Mouse (Mus musculus) embryonic facial prominence, embryonic 11.5 days (tissue): ENCODE data around the gene Col5a2. TPM values are rescaled to one million over a fixed set of nuclear protein-coding genes. Genes with fewer than 3 reads are reported as not detected.

ENCODE experiments used
- ATAC-seq: fragments of 200-750 bp; cut with Nextera tagmentation; replicated peaks from 2 replicates; pipeline ENCODE4 v1.8.0; 2017; ENCODE audit warnings: low read depth; ENCODE audit not compliant: insufficient number of reproducible peaks, low FRiP score, low TSS enrichment
- DNase-seq: peaks from one replicate; pipeline ENCODE4 v3.0.0-alpha.2; 2015; ENCODE audit warnings: low spot score
- H3K27ac ChIP-seq: fragments of 300-500 bp; sonication (generic); replicated peaks from 2 replicates; pipeline ENCODE4 v1.5.1; 2014; ENCODE audit warnings: mild to moderate bottlenecking, low read depth, low read length, control low read depth
- H3K27me3 ChIP-seq: fragments of 300-500 bp; sonication (generic); 2 replicates; pipeline ENCODE4 v1.6.1; 2014; ENCODE audit warnings: mild to moderate bottlenecking, low read length, moderate library complexity, mixed read lengths; ENCODE audit not compliant: control insufficient read depth, insufficient read depth
- H3K36me3 ChIP-seq: fragments of 300-500 bp; sonication (generic); replicated peaks from 2 replicates; pipeline ENCODE4 v1.6.1; 2014; ENCODE audit warnings: low read depth, mild to moderate bottlenecking, low read length, moderate library complexity, mixed read lengths; ENCODE audit not compliant: control insufficient read depth, insufficient read depth
- H3K4me1 ChIP-seq: fragments of 300-500 bp; sonication (generic); 2 replicates; pipeline ENCODE4 v1.6.1; 2014; ENCODE audit warnings: low read length, mixed read lengths; ENCODE audit not compliant: control insufficient read depth, insufficient read depth
- H3K4me2 ChIP-seq: fragments of 300-500 bp; sonication (generic); 2 replicates; pipeline ENCODE4 v1.6.1; 2014; ENCODE audit warnings: low read depth, mild to moderate bottlenecking, control low read depth, low read length, moderate library complexity
- H3K4me3 ChIP-seq: fragments of 300-500 bp; sonication (generic); 2 replicates; pipeline ENCODE4 v1.5.1; 2014; ENCODE audit warnings: low read depth, low read length, control low read depth
- H3K9ac ChIP-seq: fragments of 300-500 bp; sonication (generic); replicated peaks from 2 replicates; pipeline ENCODE4 v1.6.1; 2014; ENCODE audit warnings: mild to moderate bottlenecking, control low read depth, low read length
- H3K9me3 ChIP-seq: fragments of 300-500 bp; sonication (generic); replicated peaks from 2 replicates; pipeline ENCODE4 v1.6.1; 2016; ENCODE audit warnings: mild to moderate bottlenecking, low read length, inconsistent platforms, mixed read lengths; ENCODE audit not compliant: control insufficient read depth
- WGBS: fragments of 180-500 bp; shearing (Covaris S2); extraction: QIAGEN DNeasy Blood & Tissue Kit; methylation state at CpG from one replicate; pipeline ENCODE4 v1.1.7; 2014; 5-methylcytosine and 5-hydroxymethylcytosine counted together
- polyA plus RNA-seq: library from polyadenylated mRNA; unstranded; fragments of >200 nt; fragmentation: Nextera tagmentation; extraction: Ambion mirVana; gene quantifications from 2 replicates; pipeline ENCODE4 v1.2.1, GENCODE M21; 2014

Col5a2 gene
- polyA plus RNA-seq, 1 experiment from 2014 or later = 24.6 TPM

DNA sequence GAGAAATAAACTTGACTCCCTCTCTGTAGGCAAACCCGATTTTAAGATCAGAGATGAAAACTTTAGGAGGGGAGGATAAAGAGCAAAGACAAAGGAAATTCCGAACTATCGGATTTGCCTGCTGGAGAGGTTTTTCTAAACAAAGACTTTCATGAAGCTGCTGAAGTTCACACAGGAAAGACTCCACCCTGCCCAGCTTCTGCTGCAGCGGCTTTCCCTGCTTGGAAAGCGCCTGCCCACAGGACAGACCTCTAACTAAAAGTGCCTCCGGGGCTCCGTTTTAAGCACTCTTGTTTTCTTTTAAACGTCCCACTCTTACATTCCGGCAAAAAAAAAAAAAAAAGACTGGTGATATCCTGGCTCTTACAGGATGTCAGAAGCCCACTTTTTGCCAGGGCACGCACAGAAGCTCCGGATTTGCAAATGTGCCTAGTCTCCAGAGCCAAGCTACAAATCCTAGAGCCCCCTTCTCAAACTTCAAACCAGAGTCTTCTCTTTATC, 791 bp downstream of the Col5a2 start:
- Histone ChIP-seq H3K9me3 (no peaks in the 10 kb centered on the region), H3K4me3 (peak overlapping the region; percentile 44), H3K4me1 (no peaks in the 10 kb centered on the region), H3K27me3 (no peaks in the 10 kb centered on the region), H3K27ac (peak overlapping the region; percentile 57), H3K9ac (peak overlapping the region; percentile 72), H3K36me3 (no peaks in the 10 kb centered on the region), H3K4me2 (peak overlapping the region; percentile 46)
- peak; percentile 72 for DNase-seq
- WGBS = 8% methylated on average over 11 of the region's 11 CpGs
- ATAC-seq = peak; percentile 60; the same call in 1 of the 2 replicates

- Histone ChIP-seq H3K9me3 (no peaks in the 10 kb centered on the region), H3K9ac (no peak overlapping the region; the same call in 1 of the 2 replicates), H3K4me2 (no peak overlapping the region; the same call in 1 of the 2 replicates), H3K4me3 (peak overlapping the region; percentile 44), H3K27me3 (no peaks in the 10 kb centered on the region), H3K36me3 (no peaks in the 10 kb centered on the region), H3K27ac (no peak overlapping the region), H3K4me1 (no peaks in the 10 kb centered on the region)
- 55% methylated on average over 6 of the region's 6 CpGs for WGBS
- ATAC-seq (no peak), DNase-seq (peak; percentile 50)
Observed at GRCm38 (mm10) chr1:45501437-45501836, 1.6 kb downstream of the Col5a2 start.

- H3K4me2 ChIP-seq = no peak overlapping the region
- H3K9me3 ChIP-seq = no peaks in the 10 kb centered on the region
- no peak overlapping the region for H3K27ac ChIP-seq
- WGBS = 85% methylated on average over 6 of the region's 6 CpGs
- H3K4me3 ChIP-seq = no peak overlapping the region
- no peaks in the 10 kb centered on the region for H3K27me3 ChIP-seq
- no peak overlapping the region for H3K9ac ChIP-seq
- ATAC-seq (no peak), DNase-seq (no peak)
- H3K4me1 ChIP-seq = no peaks in the 10 kb centered on the region
- H3K36me3 ChIP-seq = no peaks in the 10 kb centered on the region
Observed at GRCm38 (mm10) chr1:45500456-45500855, 2.6 kb downstream of the Col5a2 start.

GRCm38 (mm10) chr1:45495025-45495424, 8.1 kb downstream of the Col5a2 start:
- DNase-seq (no peak), ATAC-seq (no peak)
- H3K27me3 ChIP-seq = no peaks in the 10 kb centered on the region
- H3K4me3 ChIP-seq = no peak overlapping the region
- 84% methylated on average over 2 of the region's 2 CpGs for WGBS
- H3K27ac ChIP-seq = no peak overlapping the region
- H3K9me3 ChIP-seq = no peaks in the 10 kb centered on the region
- H3K36me3 ChIP-seq = no peaks in the 10 kb centered on the region
- no peak overlapping the region for H3K9ac ChIP-seq
- no peak overlapping the region for H3K4me2 ChIP-seq
- H3K4me1 ChIP-seq = no peaks in the 10 kb centered on the region

- 81% methylated on average over 4 of the region's 4 CpGs for WGBS
Observed at GRCm38 (mm10) chr1:45492130-45492723, 10.9 kb downstream of the Col5a2 start.

DNA sequence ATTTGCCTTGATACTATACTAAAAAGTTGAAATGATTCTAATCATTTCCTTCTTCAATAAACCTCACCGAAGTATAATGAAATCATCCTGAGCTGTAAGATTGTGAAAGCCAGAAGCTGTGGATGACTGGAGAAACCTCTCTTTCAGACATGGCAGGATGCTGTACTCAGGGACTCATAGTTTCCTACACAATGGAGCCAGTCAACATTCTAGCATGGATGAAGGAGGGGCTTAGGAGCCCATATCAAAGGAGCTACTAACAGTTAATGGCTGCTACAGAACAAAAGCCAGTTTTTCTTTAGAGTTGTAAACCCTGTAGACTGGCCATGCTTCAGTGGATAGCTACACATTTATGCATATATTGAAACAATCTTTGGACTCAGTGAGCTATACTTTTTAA, 12.6 kb downstream of the Col5a2 start:
- H3K4me3 ChIP-seq = no peak overlapping the region
- no peak overlapping the region for H3K9ac ChIP-seq
- no peaks in the 10 kb centered on the region for H3K36me3 ChIP-seq
- no peaks in the 10 kb centered on the region for H3K4me1 ChIP-seq
- no peaks in the 10 kb centered on the region for H3K9me3 ChIP-seq
- no peak overlapping the region for H3K27ac ChIP-seq
- no peak overlapping the region for H3K4me2 ChIP-seq
- 91% methylated on average over 1 of the region's 1 CpGs for WGBS
- ATAC-seq = no peak
- DNase-seq = no peak
- no peaks in the 10 kb centered on the region for H3K27me3 ChIP-seq

More at GRCm38 (mm10) chr1:45492130-45492723, 10.9 kb downstream of the Col5a2 start:
- Histone ChIP-seq H3K27me3 (no peaks in the 10 kb centered on the region), H3K27ac (no peak overlapping the region), H3K9ac (no peak overlapping the region), H3K4me2 (no peak overlapping the region), H3K4me3 (no peak overlapping the region), H3K9me3 (no peaks in the 10 kb centered on the region), H3K36me3 (no peaks in the 10 kb centered on the region), H3K4me1 (no peaks in the 10 kb centered on the region)
- DNase-seq (no peak), ATAC-seq (no peak)

- ATAC-seq (no peak), DNase-seq (no peak)
- Histone ChIP-seq H3K9me3 (no peaks in the 10 kb centered on the region), H3K4me3 (no peak overlapping the region), H3K27ac (no peak overlapping the region), H3K36me3 (no peaks in the 10 kb centered on the region), H3K4me2 (no peak overlapping the region), H3K4me1 (no peaks in the 10 kb centered on the region), H3K9ac (no peak overlapping the region), H3K27me3 (no peaks in the 10 kb centered on the region)
- 88% methylated on average over 1 of the region's 1 CpGs for WGBS
Observed at GRCm38 (mm10) chr1:45488291-45488690, 14.8 kb downstream of the Col5a2 start.

- no peak overlapping the region for H3K4me3 ChIP-seq
- no peak for DNase-seq
- H3K9me3 ChIP-seq = no peaks in the 10 kb centered on the region
- H3K9ac ChIP-seq = no peak overlapping the region
- ATAC-seq = no peak
- WGBS = 81% methylated on average over 4 of the region's 4 CpGs
- no peaks in the 10 kb centered on the region for H3K36me3 ChIP-seq
- no peaks in the 10 kb centered on the region for H3K27me3 ChIP-seq
- H3K27ac ChIP-seq = no peak overlapping the region
- no peak overlapping the region for H3K4me2 ChIP-seq
- H3K4me1 ChIP-seq = no peaks in the 10 kb centered on the region
Observed at GRCm38 (mm10) chr1:45483001-45483400, 20.1 kb downstream of the Col5a2 start.
